Mouse (Mus musculus) erythroblast, embryonic 14.5 days (primary cell): Measurements from ENCODE around the gene 1810043G02Rik.
"Not testable (repeated sequence)": the region's sequence is repeated elsewhere in the genome, so short reads cannot be mapped to it uniquely, and the experiment has no call there.

Experiments used
- GATA1 ChIP-seq: IDR thresholded peaks from 2 replicates; pipeline ENCODE4 v1.6.1; 2012; ENCODE audit warnings: low read length, inconsistent platforms, mixed read lengths
- TAL1 ChIP-seq: IDR thresholded peaks from 3 replicates; pipeline ENCODE4 v1.6.1; 2012; ENCODE audit warnings: low read length, inconsistent platforms, mixed read lengths

- TF ChIP-seq GATA1, TAL1: not testable (repeated sequence)
These were observed 47.1 kb downstream of the 1810043G02Rik start for GRCm38 (mm10) chr10:78025453-78025852.
